Mouse (Mus musculus): ENCODE results near the gene Mrgpra4. TPM values are rescaled to one million over a fixed set of nuclear protein-coding genes. Genes with fewer than 3 reads are reported as not detected.

Mrgpra4 gene
- not detected in 2 replicates for polyA plus RNA-seq (2015; fragmentation: Nextera tagmentation; extraction: Ambion mirVana)

- no peak within 1 kb of the TSS for H3K27ac ChIP-seq (ENCODE audit: low read length)
- no peak for ATAC-seq
- WGBS = 71% methylated on average over 1 of the region's 1 CpGs
Measured at GRCm38 (mm10) chr7:47981995-47982394, at the start of gene Mrgpra4. Gene Mrgpra4 (minus strand): TSS chr7:47982095.

GRCm38 (mm10) chr7:48027497-48027896, 45.6 kb upstream of the Mrgpra4 start, which contains the start of gene Mrgprx1:
Gene Mrgprx1 (minus strand): TSS chr7:48027597.
- H3K9ac ChIP-seq (replicated peaks; ENCODE audit: low read depth, low read length) = no peak within 1 kb of the TSS
- 81% methylated on average over 3 of the region's 3 CpGs for WGBS

More at GRCm38 (mm10) chr7:47981995-47982394, at the start of gene Mrgpra4:
- Histone ChIP-seq H3K27me3 (replicated peaks; ENCODE audit: control insufficient read depth, insufficient read depth, low read length) (no peaks in the 10 kb centered on the region), H3K9ac (replicated peaks; ENCODE audit: low read depth, low read length) (no peak within 1 kb of the TSS), H3K4me2 (ENCODE audit: low read length) (no peak within 1 kb of the TSS), H3K4me1 (replicated peaks; ENCODE audit: control insufficient read depth, insufficient read depth, low read length) (no peaks in the 10 kb centered on the region), H3K9me3 (ENCODE audit: control insufficient read depth, low read length) (peaks cover 5% of the 10 kb centered on the region; the same call in 1 of the 2 replicates), H3K4me3 (replicated peaks; ENCODE audit: low read length) (no peak within 1 kb of the TSS), H3K36me3 (ENCODE audit: control insufficient read depth, insufficient read depth) (no peaks in the 10 kb centered on the region)

DNA sequence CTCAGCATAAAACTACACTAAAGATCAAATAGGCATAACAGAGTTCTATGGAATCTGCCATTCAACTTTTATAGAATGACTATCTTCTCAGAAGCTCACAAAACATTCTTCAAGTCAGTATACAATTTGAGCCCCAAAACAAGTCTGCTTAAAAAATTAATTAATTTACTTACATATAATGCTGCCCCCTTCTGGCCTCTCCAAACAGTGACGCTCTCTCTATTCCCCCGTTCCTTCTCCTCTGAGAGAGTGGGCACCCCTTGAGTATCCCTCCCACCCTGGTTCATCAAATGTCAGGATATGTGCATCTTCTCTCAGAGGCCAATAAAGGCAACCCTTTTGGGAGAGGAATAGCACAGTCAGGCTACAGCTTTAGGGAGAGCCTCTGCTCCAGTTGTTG, 36.0 kb upstream of the Mrgpra4 start:
- Histone ChIP-seq H3K27me3 (replicated peaks; ENCODE audit: control insufficient read depth, insufficient read depth, low read length) (no peaks in the 10 kb centered on the region), H3K9me3 (ENCODE audit: control insufficient read depth, low read length) (no peaks in the 10 kb centered on the region), H3K9ac (replicated peaks; ENCODE audit: low read depth, low read length) (no peak overlapping the region), H3K4me2 (ENCODE audit: low read length) (no peak overlapping the region), H3K27ac (ENCODE audit: low read length) (no peak overlapping the region), H3K4me1 (replicated peaks; ENCODE audit: control insufficient read depth, insufficient read depth, low read length) (no peaks in the 10 kb centered on the region), H3K36me3 (ENCODE audit: control insufficient read depth, insufficient read depth) (no peaks in the 10 kb centered on the region), H3K4me3 (replicated peaks; ENCODE audit: low read length) (no peak overlapping the region)
- no peak for ATAC-seq
- 54% methylated on average over 2 of the region's 2 CpGs for WGBS

More at GRCm38 (mm10) chr7:48027497-48027896, 45.6 kb upstream of the Mrgpra4 start, which contains the start of gene Mrgprx1:
- no peaks in the 10 kb centered on the region for H3K9me3 ChIP-seq (ENCODE audit: control insufficient read depth, low read length)
- no peak for ATAC-seq
- H3K36me3 ChIP-seq (ENCODE audit: control insufficient read depth, insufficient read depth) = no peaks in the 10 kb centered on the region
- no peaks in the 10 kb centered on the region for H3K4me1 ChIP-seq (replicated peaks; ENCODE audit: control insufficient read depth, insufficient read depth, low read length)
- no peak within 1 kb of the TSS for H3K27ac ChIP-seq (ENCODE audit: low read length)
- no peak within 1 kb of the TSS for H3K4me3 ChIP-seq (replicated peaks; ENCODE audit: low read length)
- H3K27me3 ChIP-seq (replicated peaks; ENCODE audit: control insufficient read depth, insufficient read depth, low read length) = no peaks in the 10 kb centered on the region
- H3K4me2 ChIP-seq (ENCODE audit: low read length) = no peak within 1 kb of the TSS

GRCm38 (mm10) chr7:47995689-47996088, 13.8 kb upstream of the Mrgpra4 start:
- Histone ChIP-seq H3K4me2 (ENCODE audit: low read length) (no peak overlapping the region), H3K9me3 (ENCODE audit: control insufficient read depth, low read length) (no peaks in the 10 kb centered on the region; the same call in 1 of the 2 replicates), H3K27me3 (replicated peaks; ENCODE audit: control insufficient read depth, insufficient read depth, low read length) (no peaks in the 10 kb centered on the region), H3K27ac (ENCODE audit: low read length) (no peak overlapping the region), H3K36me3 (ENCODE audit: control insufficient read depth, insufficient read depth) (no peaks in the 10 kb centered on the region), H3K4me3 (replicated peaks; ENCODE audit: low read length) (no peak overlapping the region), H3K9ac (replicated peaks; ENCODE audit: low read depth, low read length) (no peak overlapping the region), H3K4me1 (replicated peaks; ENCODE audit: control insufficient read depth, insufficient read depth, low read length) (no peaks in the 10 kb centered on the region)
- no peak for ATAC-seq
- 77% methylated on average over 3 of the region's 3 CpGs for WGBS

DNA sequence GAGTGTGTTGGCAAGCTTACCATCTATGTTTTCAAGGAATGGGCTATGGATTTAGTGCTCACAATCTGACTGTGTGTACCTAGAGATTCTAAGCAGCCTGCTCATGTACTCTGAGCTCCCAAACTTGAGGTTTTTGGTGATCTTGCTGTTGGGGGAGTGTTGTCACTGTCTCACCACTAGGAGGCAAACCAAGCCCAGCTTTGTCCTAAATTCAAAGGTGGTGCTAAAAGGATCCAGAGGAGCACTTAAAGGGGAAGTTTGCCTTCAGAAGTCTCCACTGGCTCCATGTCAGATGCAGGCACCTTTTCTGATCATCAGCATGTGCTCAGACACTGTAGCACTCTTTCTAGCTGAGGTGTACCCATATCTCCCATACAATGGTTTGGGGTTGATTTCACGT, 4.9 kb upstream of the Mrgpra4 start:
- Histone ChIP-seq H3K9me3 (ENCODE audit: control insufficient read depth, low read length) (peaks cover 5% of the 10 kb centered on the region; the same call in 1 of the 2 replicates), H3K36me3 (ENCODE audit: control insufficient read depth, insufficient read depth) (no peaks in the 10 kb centered on the region), H3K27ac (ENCODE audit: low read length) (no peak overlapping the region), H3K27me3 (replicated peaks; ENCODE audit: control insufficient read depth, insufficient read depth, low read length) (no peaks in the 10 kb centered on the region), H3K9ac (replicated peaks; ENCODE audit: low read depth, low read length) (no peak overlapping the region), H3K4me2 (ENCODE audit: low read length) (no peak overlapping the region), H3K4me3 (replicated peaks; ENCODE audit: low read length) (no peak overlapping the region), H3K4me1 (replicated peaks; ENCODE audit: control insufficient read depth, insufficient read depth, low read length) (no peaks in the 10 kb centered on the region)
- no peak for ATAC-seq
- WGBS = 64% methylated on average over 1 of the region's 1 CpGs

Other genes starting within 250 kb of the Mrgpra4 start
- not detected in 2 replicates for gene Mrgprx1, start 45.5 kb upstream of the Mrgpra4 start, polyA plus RNA-seq (2015; fragmentation: Nextera tagmentation; extraction: Ambion mirVana)
- not detected in 2 replicates for gene Mrgprb5, start 186.9 kb upstream of the Mrgpra4 start, polyA plus RNA-seq (2015; fragmentation: Nextera tagmentation; extraction: Ambion mirVana)
- not detected in 2 replicates for gene Mrgprb4, start 217.2 kb upstream of the Mrgpra4 start, polyA plus RNA-seq (2015; fragmentation: Nextera tagmentation; extraction: Ambion mirVana)